Mouse (Mus musculus): Measurements from ENCODE around the gene Gdnf.

DNA sequence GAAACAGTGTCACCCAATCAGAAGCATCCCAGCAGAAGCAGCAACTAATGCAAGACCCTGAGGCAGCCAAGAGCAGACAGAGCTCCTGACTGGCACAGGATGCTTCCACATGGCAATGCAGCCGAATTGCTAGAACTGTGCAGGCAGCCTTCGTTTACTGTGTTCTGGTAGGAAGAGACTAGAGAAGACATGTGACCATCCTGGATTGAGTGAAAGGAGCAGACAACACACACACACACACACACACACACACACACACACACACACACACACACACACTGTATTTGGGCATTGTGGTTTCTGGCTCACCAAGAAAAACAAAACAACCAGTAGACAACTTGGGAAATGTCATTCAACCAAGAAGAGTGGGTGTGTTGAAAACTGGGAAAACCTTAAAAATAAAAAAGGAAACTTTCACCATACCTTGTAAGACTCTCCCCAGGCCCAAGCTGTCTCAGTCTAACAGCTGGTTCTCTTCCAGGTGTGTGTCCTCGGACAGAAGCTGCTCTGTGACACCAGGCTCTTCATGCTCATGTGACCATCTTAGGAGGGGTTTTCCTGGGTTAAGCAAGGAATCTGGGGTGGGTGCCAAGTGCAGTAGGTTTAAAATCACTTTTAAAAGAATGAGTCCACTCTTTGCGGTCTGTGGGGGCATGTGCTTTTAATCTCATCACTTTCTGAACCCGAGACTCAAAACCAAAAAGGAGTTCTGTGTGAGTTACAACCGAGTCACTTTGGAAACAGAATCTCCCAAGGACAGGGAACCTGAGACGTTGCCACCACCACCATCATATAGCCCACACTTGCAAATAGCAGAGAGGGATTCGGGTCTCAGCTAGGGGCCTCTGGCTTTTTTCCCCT, 27.6 kb downstream of the Gdnf start:
- TF ChIP-seq CTCF (IDR thresholded peaks at IDR 0.05) (no peak), EP300 (IDR thresholded peaks at IDR 0.05) (no peak)
